Mouse (Mus musculus) limb, embryonic 11.5 days (tissue): Measurements from ENCODE around the gene Prss41. TPM values are rescaled to one million over a fixed set of nuclear protein-coding genes. Genes with fewer than 3 reads are reported as not detected.

Experiments used
- ATAC-seq: fragments of 200-750 bp; cut with Nextera tagmentation; 2 replicates; pipeline ENCODE4 v1.8.0; 2017; ENCODE audit warnings: low read depth; ENCODE audit not compliant: insufficient number of reproducible peaks, low FRiP score, low TSS enrichment
- DNase-seq: peaks from one replicate; pipeline ENCODE4 v3.0.0-alpha.2; 2015; ENCODE audit warnings: low spot score
- H3K27ac ChIP-seq: fragments of 300-500 bp; sonication (generic); replicated peaks from 2 replicates; pipeline ENCODE4 v1.5.1; 2014; ENCODE audit warnings: low read depth, mild to moderate bottlenecking, low read length
- H3K27me3 ChIP-seq: fragments of 300-500 bp; sonication (generic); 2 replicates; pipeline ENCODE4 v1.6.1; 2014; ENCODE audit warnings: mild to moderate bottlenecking, low read length, mixed read lengths; ENCODE audit not compliant: control insufficient read depth, insufficient read depth
- H3K36me3 ChIP-seq: fragments of 300-500 bp; sonication (generic); 2 replicates; pipeline ENCODE4 v1.6.1; 2014; ENCODE audit warnings: mild to moderate bottlenecking, low read length, moderate library complexity, mixed read lengths; ENCODE audit not compliant: control insufficient read depth, insufficient read depth
- H3K4me1 ChIP-seq: fragments of 300-500 bp; sonication (generic); 2 replicates; pipeline ENCODE4 v1.6.1; 2014; ENCODE audit warnings: low read length, mixed read lengths; ENCODE audit not compliant: control insufficient read depth, insufficient read depth
- H3K4me2 ChIP-seq: fragments of 300-500 bp; sonication (generic); 2 replicates; pipeline ENCODE4 v1.6.1; 2014; ENCODE audit warnings: low read depth, mild to moderate bottlenecking, moderate library complexity; ENCODE audit not compliant: severe bottlenecking
- H3K4me3 ChIP-seq: fragments of 300-500 bp; sonication (generic); 2 replicates; pipeline ENCODE4 v1.5.1; 2014; ENCODE audit warnings: low read depth, low read length
- H3K9ac ChIP-seq: fragments of 300-500 bp; sonication (generic); 2 replicates; pipeline ENCODE4 v1.6.1; 2014; ENCODE audit warnings: mild to moderate bottlenecking, low read length
- H3K9me3 ChIP-seq: fragments of 300-500 bp; sonication (generic); 2 replicates; pipeline ENCODE4 v1.6.1; 2016; ENCODE audit warnings: low read length; ENCODE audit not compliant: control insufficient read depth
- WGBS: fragments of 180-500 bp; shearing (Covaris S2); extraction: QIAGEN DNeasy Blood & Tissue Kit; methylation state at CpG from one replicate; pipeline ENCODE4 v1.1.7; 2014; 5-methylcytosine and 5-hydroxymethylcytosine counted together
- polyA plus RNA-seq: library from polyadenylated mRNA; unstranded; fragments of >200 nt; fragmentation: Nextera tagmentation; extraction: Ambion mirVana; gene quantifications from 2 replicates; pipeline ENCODE4 v1.2.1, GENCODE M21; 2014

The Prss41 gene
- polyA plus RNA-seq, 1 experiment from 2014 or later: 2.6 TPM

DNA sequence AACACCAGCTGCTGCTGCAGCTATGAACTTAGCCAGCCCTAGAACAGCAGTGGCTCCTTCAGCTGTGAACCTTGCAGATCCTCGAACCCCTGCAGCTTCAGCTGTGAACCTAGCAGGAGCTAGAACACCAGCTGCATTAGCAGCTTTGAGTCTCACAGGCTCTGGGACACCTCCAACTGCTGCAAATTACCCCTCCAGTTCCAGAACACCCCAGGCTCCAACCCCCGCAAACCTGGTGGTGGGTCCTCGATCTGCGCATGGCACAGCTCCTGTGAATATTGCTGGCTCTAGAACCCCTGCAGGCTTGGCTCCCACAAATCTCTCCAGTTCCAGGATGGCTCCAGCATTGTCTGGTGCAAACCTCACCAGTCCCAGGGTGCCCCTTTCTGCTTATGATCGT, 23.2 kb downstream of the Prss41 start:
- no peak for ATAC-seq
- 96% methylated on average over 5 of the region's 5 CpGs for WGBS
- peaks cover 82% of the 10 kb centered on the region for H3K36me3 ChIP-seq
- H3K9me3 ChIP-seq: peaks cover 3% of the 10 kb centered on the region; the same call in 1 of the 2 replicates
- no peak overlapping the region for H3K4me3 ChIP-seq
- no peak overlapping the region for H3K9ac ChIP-seq
- no peak overlapping the region for H3K4me2 ChIP-seq
- DNase-seq: no peak
- no peak overlapping the region for H3K27ac ChIP-seq
- no peaks in the 10 kb centered on the region for H3K27me3 ChIP-seq
- H3K4me1 ChIP-seq: 0 out of 2 replicates have a peak, but pooled peaks cover 3% of the 10 kb centered on the region

DNA sequence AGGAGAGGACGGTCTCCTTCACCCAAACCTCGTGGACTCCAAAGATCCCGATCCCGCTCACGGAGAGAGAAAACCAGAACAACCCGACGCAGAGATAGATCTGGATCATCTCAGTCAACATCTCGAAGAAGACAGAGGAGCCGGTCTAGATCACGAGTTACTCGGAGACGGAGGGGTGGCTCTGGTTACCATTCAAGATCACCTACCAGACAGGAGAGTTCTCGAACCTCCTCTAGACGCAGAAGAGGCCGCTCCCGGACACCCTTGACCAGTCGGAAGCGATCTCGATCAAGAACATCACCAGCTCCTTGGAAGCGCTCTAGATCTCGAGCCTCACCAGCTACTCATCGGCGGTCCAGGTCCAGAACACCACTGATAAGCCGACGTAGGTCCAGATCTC, 24.7 kb downstream of the Prss41 start:
- no peak for DNase-seq
- H3K27me3 ChIP-seq: no peaks in the 10 kb centered on the region
- peaks cover 9% of the 10 kb centered on the region; the same call in 1 of the 2 replicates for H3K9me3 ChIP-seq
- no peak overlapping the region for H3K4me3 ChIP-seq
- no peak overlapping the region for H3K27ac ChIP-seq
- no peak overlapping the region for H3K4me2 ChIP-seq
- no peaks in the 10 kb centered on the region for H3K4me1 ChIP-seq
- H3K9ac ChIP-seq: no peak overlapping the region
- peaks cover 94% of the 10 kb centered on the region for H3K36me3 ChIP-seq
- no peak for ATAC-seq
- 98% methylated on average over 25 of the region's 25 CpGs for WGBS

DNA sequence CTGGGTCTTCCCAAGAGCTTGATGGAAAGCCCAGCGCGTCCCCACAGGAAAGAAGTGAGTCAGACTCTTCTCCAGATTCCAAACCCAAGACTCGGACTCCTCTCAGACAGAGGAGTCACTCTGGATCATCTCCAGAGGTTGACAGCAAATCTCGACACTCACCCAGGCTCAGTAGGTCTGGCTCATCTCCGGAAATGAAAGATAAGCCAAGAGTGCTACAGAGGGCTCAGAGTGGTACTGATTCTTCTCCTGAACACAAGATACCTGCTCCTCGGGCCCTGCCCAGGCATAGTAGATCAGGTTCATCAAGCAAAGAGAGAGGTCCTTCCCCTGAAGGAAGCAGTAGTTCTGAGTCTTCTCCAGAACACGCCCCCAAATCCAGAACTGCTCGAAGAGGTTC, 25.4 kb downstream of the Prss41 start:
- Histone ChIP-seq H3K4me1 (no peaks in the 10 kb centered on the region), H3K27me3 (no peaks in the 10 kb centered on the region), H3K27ac (no peak overlapping the region), H3K4me2 (no peak overlapping the region), H3K36me3 (peaks cover 92% of the 10 kb centered on the region), H3K4me3 (no peak overlapping the region), H3K9ac (no peak overlapping the region), H3K9me3 (peaks cover 9% of the 10 kb centered on the region; the same call in 1 of the 2 replicates)
- no peak for ATAC-seq
- no peak for DNase-seq
- WGBS: 99% methylated on average over 8 of the region's 8 CpGs

DNA sequence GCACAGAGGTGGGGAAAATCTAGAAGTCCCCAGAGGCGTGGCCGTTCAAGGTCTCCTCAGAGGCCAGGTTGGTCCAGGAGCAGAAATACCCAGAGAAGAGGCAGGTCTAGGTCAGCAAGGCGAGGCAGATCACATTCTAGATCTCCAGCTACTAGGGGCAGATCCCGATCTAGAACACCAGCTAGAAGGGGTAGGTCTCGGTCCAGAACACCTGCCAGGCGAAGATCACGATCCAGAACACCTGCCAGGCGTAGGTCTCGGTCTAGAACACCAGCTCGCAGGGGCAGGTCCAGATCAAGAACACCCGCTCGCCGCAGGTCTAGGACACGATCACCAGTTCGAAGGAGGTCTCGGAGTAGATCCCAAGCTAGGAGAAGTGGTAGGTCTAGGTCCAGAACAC, 28.3 kb downstream of the Prss41 start:
- ATAC-seq (no peak), DNase-seq (no peak)
- no peaks in the 10 kb centered on the region for H3K27me3 ChIP-seq
- WGBS: 99% methylated on average over 16 of the region's 16 CpGs
- H3K9me3 ChIP-seq: peaks cover 9% of the 10 kb centered on the region; the same call in 1 of the 2 replicates
- H3K4me1 ChIP-seq: no peaks in the 10 kb centered on the region
- H3K4me3 ChIP-seq: no peak overlapping the region
- no peak overlapping the region for H3K9ac ChIP-seq
- H3K36me3 ChIP-seq: peaks cover 84% of the 10 kb centered on the region
- H3K4me2 ChIP-seq: no peak overlapping the region
- no peak overlapping the region for H3K27ac ChIP-seq

DNA sequence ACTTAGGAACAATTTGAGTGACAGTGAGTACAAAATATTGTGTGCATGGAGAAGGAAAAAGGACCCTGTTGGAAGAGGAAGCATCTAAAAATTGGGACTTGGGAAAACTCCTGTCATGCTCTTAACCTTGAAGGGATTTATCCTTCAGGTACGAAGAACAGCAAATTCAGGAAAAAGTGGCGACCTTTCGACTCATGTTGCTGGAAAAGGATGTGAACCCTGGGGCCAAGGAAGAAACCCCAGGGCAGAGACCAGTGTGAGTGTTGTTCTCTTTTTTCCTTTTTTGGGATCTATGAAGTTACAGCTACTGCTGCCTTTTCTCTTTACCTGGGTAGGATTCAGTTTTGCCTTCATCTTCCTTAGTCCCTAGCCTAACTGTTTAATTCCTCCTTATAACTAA, 36.1 kb downstream of the Prss41 start:
- ATAC-seq (no peak), DNase-seq (no peak)
- no peaks in the 10 kb centered on the region for H3K9me3 ChIP-seq
- no peak overlapping the region for H3K27ac ChIP-seq
- WGBS: 90% methylated on average over 3 of the region's 3 CpGs
- peaks cover 35% of the 10 kb centered on the region for H3K36me3 ChIP-seq
- peaks cover 14% of the 10 kb centered on the region for H3K4me1 ChIP-seq
- no peaks in the 10 kb centered on the region for H3K27me3 ChIP-seq
- no peak overlapping the region for H3K4me3 ChIP-seq
- H3K4me2 ChIP-seq: no peak overlapping the region
- H3K9ac ChIP-seq: no peak overlapping the region

DNA sequence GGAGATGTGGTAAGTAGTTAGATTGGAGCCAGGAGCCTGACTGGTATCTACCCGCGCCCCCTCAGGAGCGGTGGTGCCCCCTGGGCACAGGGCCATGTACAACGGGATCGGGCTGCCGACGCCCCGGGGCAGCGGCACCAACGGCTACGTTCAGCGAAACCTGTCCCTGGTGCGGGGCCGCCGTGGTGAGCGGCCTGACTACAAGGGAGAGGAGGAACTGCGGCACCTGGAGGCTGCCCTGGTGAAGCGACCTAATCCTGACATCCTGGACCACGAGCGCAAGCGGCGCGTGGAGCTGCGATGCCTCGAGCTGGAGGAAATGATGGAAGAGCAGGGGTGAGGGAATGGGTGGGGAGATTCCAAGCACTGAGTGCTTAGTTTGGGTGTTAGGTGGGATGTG, 37.1 kb downstream of the Prss41 start:
- Histone ChIP-seq H3K27ac (no peak overlapping the region), H3K9me3 (no peaks in the 10 kb centered on the region), H3K9ac (no peak overlapping the region), H3K36me3 (peaks cover 28% of the 10 kb centered on the region), H3K4me1 (peaks cover 14% of the 10 kb centered on the region), H3K27me3 (no peaks in the 10 kb centered on the region), H3K4me2 (no peak overlapping the region), H3K4me3 (no peak overlapping the region)
- no peak for DNase-seq
- no peak for ATAC-seq
- WGBS: 89% methylated on average over 25 of the region's 25 CpGs

DNA sequence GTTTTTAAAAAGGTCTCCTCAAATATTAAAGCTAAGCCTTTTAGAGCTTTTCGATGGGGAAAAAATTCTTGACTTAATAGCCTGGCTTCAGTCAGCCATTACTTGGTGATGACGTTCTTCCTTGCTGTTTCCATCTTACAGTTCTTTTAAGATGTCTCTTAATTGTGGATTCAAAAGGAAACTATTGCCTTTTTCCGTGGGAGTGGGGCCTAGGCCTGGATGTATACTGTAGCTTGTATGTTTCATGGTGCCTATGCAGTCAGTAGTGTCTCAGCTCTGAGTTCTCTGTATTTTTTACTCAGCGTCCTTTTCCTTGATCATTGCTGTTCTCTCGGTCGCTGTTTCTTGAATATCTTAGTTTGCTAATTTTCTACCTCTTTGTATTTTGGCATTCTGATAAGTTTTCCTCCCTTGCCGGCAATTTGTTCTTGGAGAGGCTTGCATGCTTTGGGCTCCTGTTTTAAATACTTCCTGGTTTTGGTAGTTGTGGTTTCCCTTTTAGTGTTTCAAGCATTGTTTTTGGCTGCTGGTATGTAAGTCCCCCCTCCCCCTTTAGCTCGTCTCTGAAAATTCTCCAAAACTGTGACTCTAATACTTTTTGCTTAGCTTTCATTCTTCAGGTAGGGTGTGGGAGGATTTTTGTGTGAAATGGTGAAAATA, 39.4 kb downstream of the Prss41 start:
- 6% methylated on average over 8 of the region's 8 CpGs for WGBS

DNA sequence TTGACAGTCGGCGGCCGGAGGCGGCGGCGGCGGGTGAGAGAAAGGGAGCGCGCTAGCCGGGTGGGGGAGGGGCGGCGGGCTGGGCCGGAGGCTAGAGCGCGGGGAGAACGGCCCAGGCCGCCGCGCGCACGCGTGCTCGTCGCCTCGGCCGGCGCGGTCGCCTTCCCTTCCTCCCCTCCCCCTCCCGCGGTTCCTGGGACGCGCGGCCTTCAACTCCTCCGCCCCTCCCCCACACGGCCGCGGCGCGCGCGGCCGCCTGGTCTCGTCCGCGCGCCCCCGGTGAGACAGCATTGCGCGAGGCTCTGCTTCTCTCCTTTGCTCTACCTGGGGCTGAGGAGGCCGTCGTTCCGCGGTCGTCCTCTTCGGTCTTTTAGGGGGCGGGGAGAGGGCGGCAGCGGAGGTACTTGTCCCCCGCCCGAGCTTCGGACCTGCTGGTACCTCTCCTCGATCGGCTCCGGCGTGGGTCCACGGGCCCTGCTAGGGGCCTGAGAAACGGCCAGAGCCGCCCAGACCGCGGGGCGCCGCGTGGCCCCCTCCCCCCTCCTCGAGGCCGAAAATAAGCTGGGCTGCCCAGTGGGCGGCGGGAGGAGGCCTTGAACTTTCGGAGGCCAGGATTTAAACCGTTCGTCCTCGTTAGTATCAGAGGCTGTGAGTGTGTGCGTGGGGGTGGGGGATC, 40.5 kb downstream of the Prss41 start:
- H3K9me3 ChIP-seq: no peaks in the 10 kb centered on the region
- WGBS: under 1% methylated on average over 73 of the region's 83 CpGs
- ATAC-seq: peak; percentile 65

More for the DNA sequence above, 39.4 kb downstream of the Prss41 start:
- ATAC-seq: no peak
- no peaks in the 10 kb centered on the region for H3K9me3 ChIP-seq
- no peak for DNase-seq
- H3K9ac ChIP-seq: peak overlapping the region; percentile 96
- H3K27me3 ChIP-seq: no peaks in the 10 kb centered on the region
- peaks cover 14% of the 10 kb centered on the region for H3K4me1 ChIP-seq
- H3K4me3 ChIP-seq: peak overlapping the region; percentile 99
- peak overlapping the region; percentile 60 for H3K4me2 ChIP-seq
- H3K36me3 ChIP-seq: peaks cover 10% of the 10 kb centered on the region
- H3K27ac ChIP-seq: no peak overlapping the region

More for the DNA sequence above, 40.5 kb downstream of the Prss41 start:
- H3K27me3 ChIP-seq: no peaks in the 10 kb centered on the region
- H3K27ac ChIP-seq: peak overlapping the region; percentile 93
- DNase-seq: peak; percentile 93
- H3K4me1 ChIP-seq: peaks cover 14% of the 10 kb centered on the region
- H3K36me3 ChIP-seq: peaks cover 4% of the 10 kb centered on the region; the same call in 1 of the 2 replicates
- H3K9ac ChIP-seq: peak overlapping the region; percentile 96
- H3K4me2 ChIP-seq: peak overlapping the region; percentile 60
- H3K4me3 ChIP-seq: peak overlapping the region; percentile 99
